Mouse (Mus musculus) hindbrain, embryonic 12.5 days (tissue): ENCODE measurements around the gene Lrrk1. TPM values are rescaled to one million over a fixed set of nuclear protein-coding genes. Genes with fewer than 3 reads are reported as not detected.

ENCODE experiments used
- ATAC-seq: fragments of 200-750 bp; cut with Nextera tagmentation; 2 replicates; pipeline ENCODE4 v1.8.0; 2017; ENCODE audit warnings: moderate TSS enrichment; ENCODE audit not compliant: low FRiP score
- H3K27ac ChIP-seq: fragments of 300-500 bp; sonication (generic); 2 replicates; pipeline ENCODE4 v1.5.1; 2016; ENCODE audit warnings: mild to moderate bottlenecking
- H3K27me3 ChIP-seq: fragments of 300-500 bp; sonication (generic); 2 replicates; pipeline ENCODE4 v1.6.1; 2016; ENCODE audit warnings: mild to moderate bottlenecking
- H3K36me3 ChIP-seq: fragments of 300-500 bp; sonication (generic); 2 replicates; pipeline ENCODE4 v1.6.1; 2016; ENCODE audit warnings: mild to moderate bottlenecking
- H3K4me1 ChIP-seq: fragments of 300-500 bp; sonication (generic); 2 replicates; pipeline ENCODE4 v1.6.1; 2016
- H3K4me2 ChIP-seq: fragments of 300-500 bp; sonication (generic); replicated peaks from 2 replicates; pipeline ENCODE4 v1.6.1; 2016; ENCODE audit warnings: mild to moderate bottlenecking
- H3K4me3 ChIP-seq: fragments of 300-500 bp; sonication (generic); 2 replicates; pipeline ENCODE4 v1.5.1; 2016; ENCODE audit warnings: mild to moderate bottlenecking
- H3K9ac ChIP-seq: fragments of 300-500 bp; sonication (generic); 2 replicates; pipeline ENCODE4 v1.6.1; 2016; ENCODE audit warnings: mild to moderate bottlenecking, moderate library complexity
- H3K9me3 ChIP-seq: fragments of 300-500 bp; sonication (generic); replicated peaks from 2 replicates; pipeline ENCODE4 v1.6.1; 2016; ENCODE audit warnings: mild to moderate bottlenecking
- WGBS: fragments of 180-500 bp; shearing (Covaris S2); methylation state at CpG from one replicate; pipeline ENCODE4 v1.1.7; 2016; 5-methylcytosine and 5-hydroxymethylcytosine counted together
- polyA plus RNA-seq: library from polyadenylated mRNA; unstranded; fragments of >200 nt; fragmentation: Nextera tagmentation; extraction: Ambion mirVana; gene quantifications from 2 replicates; pipeline ENCODE4 v1.2.1, GENCODE M21; 2016

Lrrk1 gene
- polyA plus RNA-seq, 1 experiment from 2014 or later, result 7.2 TPM

GRCm38 (mm10) chr7:66273494-66273893 lies 114.7 kb downstream of the Lrrk1 start:
- no peaks in the 10 kb centered on the region for H3K9me3 ChIP-seq
- H3K9ac ChIP-seq, result no peak overlapping the region
- no peak overlapping the region for H3K27ac ChIP-seq
- no peak for ATAC-seq
- 97% methylated on average over 5 of the region's 5 CpGs for WGBS
- H3K4me3 ChIP-seq, result no peak overlapping the region
- H3K36me3 ChIP-seq, result no peaks in the 10 kb centered on the region
- no peaks in the 10 kb centered on the region for H3K4me1 ChIP-seq
- H3K27me3 ChIP-seq, result no peaks in the 10 kb centered on the region
- no peak overlapping the region for H3K4me2 ChIP-seq

GRCm38 (mm10) chr7:66271226-66271625 lies 116.9 kb downstream of the Lrrk1 start:
- Histone ChIP-seq H3K9me3 (no peaks in the 10 kb centered on the region), H3K27me3 (no peaks in the 10 kb centered on the region), H3K36me3 (no peaks in the 10 kb centered on the region), H3K4me2 (no peak overlapping the region), H3K4me3 (no peak overlapping the region), H3K9ac (no peak overlapping the region), H3K4me1 (no peaks in the 10 kb centered on the region), H3K27ac (no peak overlapping the region)
- ATAC-seq, result no peak
- WGBS, result 73% methylated on average over 6 of the region's 6 CpGs

GRCm38 (mm10) chr7:66266942-66267850 lies 121.0 kb downstream of the Lrrk1 start:
- WGBS, result 92% methylated on average over 6 of the region's 6 CpGs
- H3K27ac ChIP-seq, result no peak overlapping the region
- no peaks in the 10 kb centered on the region for H3K36me3 ChIP-seq
- no peaks in the 10 kb centered on the region for H3K27me3 ChIP-seq
- H3K9ac ChIP-seq, result no peak overlapping the region
- no peaks in the 10 kb centered on the region for H3K4me1 ChIP-seq
- no peaks in the 10 kb centered on the region for H3K9me3 ChIP-seq
- no peak overlapping the region for H3K4me2 ChIP-seq
- ATAC-seq, result no peak
- no peak overlapping the region for H3K4me3 ChIP-seq

- no peak overlapping the region for H3K9ac ChIP-seq
- no peak overlapping the region for H3K27ac ChIP-seq
- H3K4me3 ChIP-seq, result no peak overlapping the region
- H3K36me3 ChIP-seq, result no peaks in the 10 kb centered on the region
- H3K4me1 ChIP-seq, result peaks cover 14% of the 10 kb centered on the region
- H3K27me3 ChIP-seq, result no peaks in the 10 kb centered on the region
- ATAC-seq, result no peak
- H3K4me2 ChIP-seq, result no peak overlapping the region
- 77% methylated on average over 5 of the region's 5 CpGs for WGBS
- no peaks in the 10 kb centered on the region for H3K9me3 ChIP-seq
Measured at GRCm38 (mm10) chr7:66263421-66263820, 124.7 kb downstream of the Lrrk1 start.

- no peak overlapping the region for H3K27ac ChIP-seq
- H3K27me3 ChIP-seq, result no peaks in the 10 kb centered on the region
- WGBS, result 91% methylated on average over 13 of the region's 13 CpGs
- peaks cover 14% of the 10 kb centered on the region for H3K4me1 ChIP-seq
- H3K4me2 ChIP-seq, result no peak overlapping the region
- no peak for ATAC-seq
- no peaks in the 10 kb centered on the region for H3K36me3 ChIP-seq
- H3K9me3 ChIP-seq, result no peaks in the 10 kb centered on the region
- no peak overlapping the region for H3K9ac ChIP-seq
- H3K4me3 ChIP-seq, result no peak overlapping the region
Measured at GRCm38 (mm10) chr7:66262570-66263156, 125.5 kb downstream of the Lrrk1 start.

GRCm38 (mm10) chr7:66260763-66261390 lies 127.3 kb downstream of the Lrrk1 start:
- no peak for ATAC-seq
- WGBS, result 82% methylated on average over 7 of the region's 7 CpGs

GRCm38 (mm10) chr7:66260295-66260694 lies 127.9 kb downstream of the Lrrk1 start:
- ATAC-seq, result no peak
- WGBS, result 92% methylated on average over 8 of the region's 8 CpGs
- no peak overlapping the region for H3K9ac ChIP-seq
- peaks cover 17% of the 10 kb centered on the region for H3K4me1 ChIP-seq
- H3K36me3 ChIP-seq, result no peaks in the 10 kb centered on the region
- H3K27me3 ChIP-seq, result no peaks in the 10 kb centered on the region
- no peak overlapping the region for H3K4me2 ChIP-seq
- H3K9me3 ChIP-seq, result no peaks in the 10 kb centered on the region
- H3K4me3 ChIP-seq, result no peak overlapping the region
- H3K27ac ChIP-seq, result no peak overlapping the region

More at GRCm38 (mm10) chr7:66260763-66261390, 127.3 kb downstream of the Lrrk1 start:
- Histone ChIP-seq H3K27me3 (no peaks in the 10 kb centered on the region), H3K9ac (no peak overlapping the region), H3K4me1 (peaks cover 17% of the 10 kb centered on the region), H3K4me3 (no peak overlapping the region), H3K36me3 (no peaks in the 10 kb centered on the region), H3K9me3 (no peaks in the 10 kb centered on the region), H3K27ac (no peak overlapping the region), H3K4me2 (no peak overlapping the region)

GRCm38 (mm10) chr7:66259436-66260206 lies 128.5 kb downstream of the Lrrk1 start:
- H3K36me3 ChIP-seq, result no peaks in the 10 kb centered on the region
- no peak overlapping the region for H3K27ac ChIP-seq
- ATAC-seq, result no peak
- 77% methylated on average over 14 of the region's 14 CpGs for WGBS
- peaks cover 17% of the 10 kb centered on the region for H3K4me1 ChIP-seq
- no peaks in the 10 kb centered on the region for H3K27me3 ChIP-seq
- H3K4me2 ChIP-seq, result no peak overlapping the region
- H3K4me3 ChIP-seq, result no peak overlapping the region
- no peaks in the 10 kb centered on the region for H3K9me3 ChIP-seq
- H3K9ac ChIP-seq, result no peak overlapping the region

- no peaks in the 10 kb centered on the region for H3K27me3 ChIP-seq
- no peak for ATAC-seq
- H3K27ac ChIP-seq, result no peak overlapping the region
- H3K4me1 ChIP-seq, result peaks cover 17% of the 10 kb centered on the region
- 79% methylated on average over 5 of the region's 5 CpGs for WGBS
- H3K36me3 ChIP-seq, result no peaks in the 10 kb centered on the region
- H3K9me3 ChIP-seq, result no peaks in the 10 kb centered on the region
- H3K4me3 ChIP-seq, result no peak overlapping the region
- no peak overlapping the region for H3K9ac ChIP-seq
- H3K4me2 ChIP-seq, result no peak overlapping the region
Measured at GRCm38 (mm10) chr7:66258997-66259396, 129.2 kb downstream of the Lrrk1 start.

GRCm38 (mm10) chr7:66257232-66257631 lies 130.9 kb downstream of the Lrrk1 start:
- no peak for ATAC-seq
- WGBS, result 86% methylated on average over 5 of the region's 5 CpGs
- H3K9ac ChIP-seq, result no peak overlapping the region

GRCm38 (mm10) chr7:66256441-66256840 lies 131.7 kb downstream of the Lrrk1 start:
- Histone ChIP-seq H3K4me3 (no peak overlapping the region), H3K27me3 (no peaks in the 10 kb centered on the region), H3K9ac (no peak overlapping the region), H3K9me3 (no peaks in the 10 kb centered on the region), H3K4me1 (peaks cover 17% of the 10 kb centered on the region), H3K4me2 (no peak overlapping the region), H3K27ac (no peak overlapping the region), H3K36me3 (no peaks in the 10 kb centered on the region)
- no peak for ATAC-seq
- 61% methylated on average over 5 of the region's 5 CpGs for WGBS

More at GRCm38 (mm10) chr7:66257232-66257631, 130.9 kb downstream of the Lrrk1 start:
- Histone ChIP-seq H3K4me3 (no peak overlapping the region), H3K9me3 (no peaks in the 10 kb centered on the region), H3K4me2 (no peak overlapping the region), H3K27ac (no peak overlapping the region), H3K27me3 (no peaks in the 10 kb centered on the region), H3K4me1 (peaks cover 17% of the 10 kb centered on the region), H3K36me3 (no peaks in the 10 kb centered on the region)

- 91% methylated on average over 8 of the region's 8 CpGs for WGBS
- H3K4me1 ChIP-seq, result peaks cover 11% of the 10 kb centered on the region; the same call in 1 of the 2 replicates
- no peak overlapping the region for H3K9ac ChIP-seq
- H3K27ac ChIP-seq, result no peak overlapping the region
- H3K36me3 ChIP-seq, result no peaks in the 10 kb centered on the region
- H3K4me2 ChIP-seq, result no peak overlapping the region
- H3K27me3 ChIP-seq, result no peaks in the 10 kb centered on the region
- H3K4me3 ChIP-seq, result no peak overlapping the region
- H3K9me3 ChIP-seq, result no peaks in the 10 kb centered on the region
- no peak for ATAC-seq
Measured at GRCm38 (mm10) chr7:66254993-66255392, 133.2 kb downstream of the Lrrk1 start.
